Mouse (Mus musculus) heart, postnatal 0 days (tissue): ENCODE data around the gene Ovca2.

Experiments used
- CTCF ChIP-seq: IDR thresholded peaks from 2 replicates; pipeline ENCODE4 v1.5.1; 2016; ENCODE audit warnings: antibody characterized with exemption, control low read depth, low read depth
- EP300 ChIP-seq: IDR thresholded peaks from 2 replicates; pipeline ENCODE4 v1.6.1; 2016; ENCODE audit warnings: antibody characterized with exemption, low read depth

DNA sequence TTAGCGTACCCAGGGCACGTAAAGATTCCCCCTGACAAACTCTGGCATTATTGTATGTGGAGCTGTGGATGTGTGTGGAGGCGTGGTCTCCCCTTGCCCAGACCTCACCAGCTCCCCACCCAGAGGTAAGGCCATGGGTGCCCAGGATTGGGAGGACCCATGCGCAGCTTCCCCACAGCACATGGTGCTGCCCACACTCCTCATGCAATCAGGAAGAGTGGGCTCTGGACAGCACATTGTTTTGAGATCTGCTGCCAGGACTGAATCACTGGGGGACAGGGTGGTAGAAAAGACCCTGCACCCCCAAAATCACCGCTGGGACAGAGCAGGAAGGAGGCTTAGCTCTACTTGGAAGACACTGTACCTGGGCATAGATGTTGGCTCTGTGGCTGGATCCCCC, 5.9 kb upstream of the Ovca2 start:
- no peak for TF ChIP-seq CTCF
- TF ChIP-seq EP300: no peak
